Mouse (Mus musculus) kidney, postnatal 0 days (tissue): ENCODE results near the gene Ppm1f. TPM values are rescaled to one million over a fixed set of nuclear protein-coding genes. Genes with fewer than 3 reads are reported as not detected.

Source experiments
- ATAC-seq: fragments of 200-750 bp; cut with Nextera tagmentation; replicated peaks from 2 replicates; pipeline ENCODE4 v1.8.0; 2017; ENCODE audit warnings: low read depth, moderate number of reproducible peaks, moderate TSS enrichment, moderate library complexity; ENCODE audit not compliant: low FRiP score
- DNase-seq: peaks from one replicate; pipeline ENCODE4 v3.0.0-alpha.2; 2016; ENCODE audit warnings: low spot score
- H3K27ac ChIP-seq: fragments of 300-500 bp; sonication (generic); 2 replicates; pipeline ENCODE4 v1.5.1; 2014; ENCODE audit warnings: mild to moderate bottlenecking
- H3K27me3 ChIP-seq: fragments of 300-500 bp; sonication (generic); 2 replicates; pipeline ENCODE4 v1.6.1; 2014; ENCODE audit warnings: low read length, mixed read lengths; ENCODE audit not compliant: insufficient read depth
- H3K36me3 ChIP-seq: fragments of 300-500 bp; sonication (generic); 2 replicates; pipeline ENCODE4 v1.6.1; 2014; ENCODE audit warnings: low read length, mixed read lengths; ENCODE audit not compliant: insufficient read depth
- H3K4me1 ChIP-seq: fragments of 300-500 bp; sonication (generic); replicated peaks from 2 replicates; pipeline ENCODE4 v1.6.1; 2014; ENCODE audit warnings: antibody characterized with exemption, low read length, mixed read lengths; ENCODE audit not compliant: insufficient read depth
- H3K4me2 ChIP-seq: fragments of 300-500 bp; sonication (generic); 2 replicates; pipeline ENCODE4 v1.6.1; 2014; ENCODE audit warnings: mild to moderate bottlenecking, low read length, moderate library complexity, mixed read lengths
- H3K4me3 ChIP-seq: fragments of 300-500 bp; sonication (generic); replicated peaks from 2 replicates; pipeline ENCODE4 v1.5.1; 2014; ENCODE audit warnings: low read depth, low read length
- H3K9ac ChIP-seq: fragments of 300-500 bp; sonication (generic); 2 replicates; pipeline ENCODE4 v1.6.1; 2014; ENCODE audit warnings: low read depth, low read length
- H3K9me3 ChIP-seq: fragments of 300-500 bp; sonication (generic); replicated peaks from 2 replicates; pipeline ENCODE4 v1.6.1; 2016; ENCODE audit warnings: low read length, inconsistent platforms, mixed read lengths
- CTCF ChIP-seq: IDR thresholded peaks from 2 replicates; pipeline ENCODE4 v1.5.1; 2016; ENCODE audit warnings: antibody characterized with exemption, low read depth, mild to moderate bottlenecking, moderate library complexity
- WGBS: fragments of 180-500 bp; shearing (Covaris S2); extraction: QIAGEN DNeasy Blood & Tissue Kit; methylation state at CpG from one replicate; pipeline ENCODE4 v1.1.7; 2014; 5-methylcytosine and 5-hydroxymethylcytosine counted together
- polyA plus RNA-seq: library from polyadenylated mRNA; unstranded; fragments of >200 nt; fragmentation: Nextera tagmentation; extraction: Ambion mirVana; gene quantifications from 2 replicates; pipeline ENCODE4 v1.2.1, GENCODE M21; 2015

The Ppm1f gene
- polyA plus RNA-seq, 1 experiment from 2014 or later, result 15.1 TPM

- Histone ChIP-seq H3K9ac (no peak overlapping the region), H3K27ac (peak overlapping the region; percentile 25; the same call in 1 of the 2 replicates), H3K27me3 (no peaks in the 10 kb centered on the region), H3K4me2 (no peak overlapping the region), H3K36me3 (peaks cover 37% of the 10 kb centered on the region), H3K4me1 (peaks cover 4% of the 10 kb centered on the region; the same call in 1 of the 2 replicates), H3K9me3 (no peaks in the 10 kb centered on the region), H3K4me3 (no peak overlapping the region)
- 74% methylated on average over 4 of the region's 4 CpGs for WGBS
- no peak for TF ChIP-seq CTCF
- DNase-seq (peak; percentile 19), ATAC-seq (no peak)
Observed at GRCm38 (mm10) chr16:16902329-16902728, 6.1 kb downstream of the Ppm1f start.

DNA sequence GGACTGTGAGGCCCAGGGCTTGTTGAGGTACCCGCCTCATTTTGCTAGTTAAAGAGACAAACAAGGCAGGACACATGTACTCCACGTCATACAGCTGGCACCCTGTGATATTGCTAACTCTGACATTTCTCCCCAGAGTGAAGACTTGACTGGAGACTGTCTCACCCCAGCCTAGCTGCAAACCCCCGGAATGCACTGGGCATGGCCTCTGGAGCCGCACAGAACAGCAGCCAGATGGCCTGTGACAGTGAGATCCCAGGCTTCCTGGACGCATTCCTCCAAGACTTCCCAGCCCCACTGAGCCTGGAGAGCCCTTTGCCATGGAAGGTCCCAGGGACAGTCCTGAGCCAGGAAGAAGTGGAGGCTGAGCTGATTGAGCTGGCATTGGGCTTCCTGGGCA is 6.9 kb downstream of the Ppm1f start:
- peak overlapping the region; percentile 42; the same call in 1 of the 2 replicates for H3K27ac ChIP-seq
- ATAC-seq, result no peak

DNA sequence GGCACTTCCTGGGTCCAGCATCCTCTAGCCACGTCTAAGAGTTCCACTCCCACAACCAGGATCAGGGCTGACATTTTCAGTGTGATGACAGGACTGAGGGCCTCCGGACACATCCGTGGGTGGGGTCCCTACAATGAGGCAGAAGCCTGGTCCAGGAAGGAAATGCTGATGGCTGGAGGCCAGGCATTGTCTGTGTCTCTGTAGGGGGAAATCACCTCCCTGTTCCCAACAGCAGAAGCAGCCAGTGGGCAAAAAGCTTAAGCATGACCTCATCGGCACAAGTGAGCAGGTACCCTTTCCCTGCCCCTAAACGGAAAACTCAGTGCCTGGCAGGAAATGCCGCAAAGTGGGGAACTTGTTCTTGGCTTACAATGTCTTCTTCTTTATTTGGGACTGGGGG is 11.5 kb downstream of the Ppm1f start:
- Histone ChIP-seq H3K4me1 (no peaks in the 10 kb centered on the region), H3K9me3 (no peaks in the 10 kb centered on the region), H3K4me3 (no peak overlapping the region), H3K27ac (peak overlapping the region; percentile 77), H3K27me3 (no peaks in the 10 kb centered on the region), H3K4me2 (no peak overlapping the region), H3K9ac (no peak overlapping the region), H3K36me3 (peaks cover 50% of the 10 kb centered on the region)
- ATAC-seq (no peak), DNase-seq (peak; percentile 51)
- no peak for TF ChIP-seq CTCF
- 64% methylated on average over 6 of the region's 6 CpGs for WGBS

More for the DNA sequence above, 6.9 kb downstream of the Ppm1f start:
- no peaks in the 10 kb centered on the region for H3K9me3 ChIP-seq
- H3K36me3 ChIP-seq, result peaks cover 38% of the 10 kb centered on the region
- no peak overlapping the region for H3K4me2 ChIP-seq
- no peaks in the 10 kb centered on the region for H3K27me3 ChIP-seq
- no peak overlapping the region for H3K9ac ChIP-seq
- no peak overlapping the region for H3K4me3 ChIP-seq
- 85% methylated on average over 5 of the region's 5 CpGs for WGBS
- TF ChIP-seq CTCF, result no peak
- DNase-seq, result no peak
- no peaks in the 10 kb centered on the region for H3K4me1 ChIP-seq

DNA sequence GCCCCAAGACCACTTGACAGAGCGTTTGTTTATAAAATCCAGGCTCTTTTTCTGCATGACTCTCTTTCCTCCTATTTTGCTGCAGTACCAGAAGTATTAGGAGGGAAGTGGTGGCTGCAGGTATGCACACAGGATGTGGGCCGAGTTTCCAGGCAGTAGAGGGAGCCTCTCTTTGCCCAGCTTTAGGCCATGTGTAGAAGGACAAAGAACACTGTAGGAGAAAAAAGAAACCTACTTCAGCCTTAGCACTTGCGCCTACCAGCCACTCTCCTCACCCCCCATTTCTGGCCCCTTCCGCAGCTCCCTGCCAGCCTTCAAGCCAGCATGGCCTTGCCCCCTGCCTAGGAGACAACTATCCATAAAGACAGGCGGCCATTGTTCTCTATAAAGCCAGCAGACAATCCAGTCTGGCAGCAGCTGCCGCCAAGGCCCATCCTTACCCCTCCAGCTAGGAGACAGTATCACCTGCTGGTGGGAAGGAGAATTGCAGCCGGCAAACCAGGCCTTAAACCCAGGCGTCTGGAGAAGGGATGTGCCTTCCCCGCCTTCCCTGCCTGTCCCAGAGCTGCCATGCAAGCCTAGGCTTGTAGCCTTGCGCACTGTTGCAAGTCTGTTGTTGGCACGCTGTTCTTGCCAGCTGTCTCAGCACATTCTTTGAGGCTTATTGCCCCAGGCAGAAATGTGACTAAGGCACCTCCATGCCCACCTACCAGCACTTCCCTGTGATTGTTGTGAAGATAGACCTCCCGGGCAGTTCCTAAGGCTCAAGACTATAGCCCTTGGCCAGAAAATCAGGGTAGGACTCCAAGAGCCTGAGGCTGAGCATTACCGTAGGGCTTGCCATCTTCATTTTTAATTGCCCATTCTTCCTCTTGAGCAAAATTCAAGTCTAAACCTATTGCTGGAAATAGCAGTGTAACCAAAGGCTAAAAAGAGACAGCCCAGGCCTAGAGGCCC is 15.7 kb downstream of the Ppm1f start:
- ATAC-seq (peak; percentile 79), DNase-seq (peak; percentile 82)
- Histone ChIP-seq H3K9me3 (no peaks in the 10 kb centered on the region), H3K4me3 (no peak overlapping the region), H3K4me1 (no peaks in the 10 kb centered on the region), H3K27me3 (no peaks in the 10 kb centered on the region), H3K36me3 (peaks cover 38% of the 10 kb centered on the region), H3K27ac (peak overlapping the region; percentile 50; the same call in 1 of the 2 replicates), H3K4me2 (no peak overlapping the region), H3K9ac (no peak overlapping the region)
- peak; percentile 90 for TF ChIP-seq CTCF
- WGBS, result 48% methylated on average over 13 of the region's 13 CpGs

DNA sequence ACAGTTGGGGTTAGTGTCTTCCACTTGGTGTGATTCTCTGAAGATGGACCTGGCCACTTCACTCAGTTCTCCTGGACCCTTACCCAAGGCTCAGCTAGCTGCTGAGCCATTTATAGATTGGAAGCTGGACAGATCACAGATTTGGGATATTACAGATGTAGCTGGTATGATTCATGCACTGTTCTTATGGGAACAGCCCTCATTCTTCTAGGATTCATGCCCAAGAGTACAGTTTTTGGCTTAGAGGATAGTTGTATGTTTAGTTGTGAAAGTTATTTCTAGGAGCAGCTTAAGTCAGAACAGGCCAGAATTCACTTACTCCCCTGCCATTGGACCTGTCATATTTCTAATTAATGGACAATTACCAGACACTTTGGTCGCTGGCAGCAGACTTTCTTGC is 17.2 kb downstream of the Ppm1f start:
- no peak overlapping the region for H3K4me2 ChIP-seq
- H3K27ac ChIP-seq, result no peak overlapping the region
- 70% methylated on average over 1 of the region's 1 CpGs for WGBS
- H3K9ac ChIP-seq, result no peak overlapping the region
- peaks cover 50% of the 10 kb centered on the region for H3K36me3 ChIP-seq
- H3K9me3 ChIP-seq, result no peaks in the 10 kb centered on the region
- no peak for TF ChIP-seq CTCF
- no peak for DNase-seq
- no peaks in the 10 kb centered on the region for H3K27me3 ChIP-seq
- no peaks in the 10 kb centered on the region for H3K4me1 ChIP-seq
- ATAC-seq, result no peak
- no peak overlapping the region for H3K4me3 ChIP-seq

DNA sequence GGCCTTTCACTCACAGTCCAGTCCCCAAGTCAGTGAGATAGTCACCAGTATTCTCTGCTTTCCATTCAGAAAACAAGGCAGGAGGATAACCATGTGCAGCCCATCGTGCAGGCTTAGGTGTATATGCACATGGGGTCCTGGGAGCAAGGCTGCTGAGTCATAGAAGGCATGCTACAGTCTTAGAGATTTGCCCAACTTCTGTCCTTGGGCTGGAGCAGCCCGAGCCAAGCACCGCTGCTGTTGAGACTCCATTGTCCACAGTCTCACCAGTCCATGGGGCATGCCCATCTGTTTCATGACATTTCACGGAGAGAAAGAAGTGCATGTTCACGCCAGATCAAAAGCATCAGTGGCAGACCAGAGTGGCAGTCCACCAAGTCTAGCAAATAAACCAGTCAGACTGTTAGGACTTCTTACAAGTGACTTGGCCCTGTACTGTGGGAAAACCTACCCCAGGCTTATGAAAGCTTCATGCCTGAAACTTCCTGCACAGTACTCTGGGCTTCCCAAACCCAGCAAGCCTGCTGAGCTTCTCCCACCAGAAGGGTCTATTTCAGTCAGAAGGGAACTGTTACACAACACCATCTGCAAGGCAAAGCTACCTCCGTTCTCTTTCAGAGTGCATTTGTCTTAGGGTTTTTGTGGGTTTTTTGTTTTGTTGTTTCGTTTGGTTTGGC is 22.3 kb downstream of the Ppm1f start:
- ATAC-seq, result no peak
- H3K36me3 ChIP-seq, result peaks cover 51% of the 10 kb centered on the region
- H3K9me3 ChIP-seq, result no peaks in the 10 kb centered on the region

More for the DNA sequence above, 22.3 kb downstream of the Ppm1f start:
- no peak overlapping the region for H3K4me2 ChIP-seq
- H3K9ac ChIP-seq, result no peak overlapping the region
- H3K27ac ChIP-seq, result no peak overlapping the region
- no peak for DNase-seq
- no peak overlapping the region for H3K4me3 ChIP-seq
- 98% methylated on average over 7 of the region's 7 CpGs for WGBS
- H3K27me3 ChIP-seq, result no peaks in the 10 kb centered on the region
- TF ChIP-seq CTCF, result no peak
- H3K4me1 ChIP-seq, result no peaks in the 10 kb centered on the region
